Mouse (Mus musculus) granulocyte monocyte progenitor cell, adult 5-6 weeks (primary cell): ENCODE results near the gene Mkrn1. TPM values are rescaled to one million over a fixed set of nuclear protein-coding genes. Genes with fewer than 3 reads are reported as not detected.
"Not testable (repeated sequence)": the region's sequence is repeated elsewhere in the genome, so short reads cannot be mapped to it uniquely, and the experiment has no call there.

ENCODE experiments used
- ATAC-seq: replicated peaks from 2 replicates; pipeline ENCODE4 v1.8.0; 2016; ENCODE audit warnings: mild to moderate bottlenecking, moderate TSS enrichment, inconsistent platforms; ENCODE audit not compliant: poor library complexity, severe bottlenecking
- total RNA-seq, 2 experiments: library from RNA; stranded (forward) in 1 of 2; stranded (reverse) in 1 of 2; fragments of 200-712, 200-1000 nt in 1 of 2; fragments of >200 nt in 1 of 2; fragmentation: Nextera tagmentation in 1 of 2; gene quantifications; 2 replicates each; pipeline ENCODE4 v1.2.3; 2014 to 2017

The Mkrn1 gene
- 35.5 and 43.6 TPM in 2 replicates for total RNA-seq (2014; fragmentation: Nextera tagmentation)
- 27.1 and 32.9 TPM in 2 replicates for total RNA-seq (2017)

DNA sequence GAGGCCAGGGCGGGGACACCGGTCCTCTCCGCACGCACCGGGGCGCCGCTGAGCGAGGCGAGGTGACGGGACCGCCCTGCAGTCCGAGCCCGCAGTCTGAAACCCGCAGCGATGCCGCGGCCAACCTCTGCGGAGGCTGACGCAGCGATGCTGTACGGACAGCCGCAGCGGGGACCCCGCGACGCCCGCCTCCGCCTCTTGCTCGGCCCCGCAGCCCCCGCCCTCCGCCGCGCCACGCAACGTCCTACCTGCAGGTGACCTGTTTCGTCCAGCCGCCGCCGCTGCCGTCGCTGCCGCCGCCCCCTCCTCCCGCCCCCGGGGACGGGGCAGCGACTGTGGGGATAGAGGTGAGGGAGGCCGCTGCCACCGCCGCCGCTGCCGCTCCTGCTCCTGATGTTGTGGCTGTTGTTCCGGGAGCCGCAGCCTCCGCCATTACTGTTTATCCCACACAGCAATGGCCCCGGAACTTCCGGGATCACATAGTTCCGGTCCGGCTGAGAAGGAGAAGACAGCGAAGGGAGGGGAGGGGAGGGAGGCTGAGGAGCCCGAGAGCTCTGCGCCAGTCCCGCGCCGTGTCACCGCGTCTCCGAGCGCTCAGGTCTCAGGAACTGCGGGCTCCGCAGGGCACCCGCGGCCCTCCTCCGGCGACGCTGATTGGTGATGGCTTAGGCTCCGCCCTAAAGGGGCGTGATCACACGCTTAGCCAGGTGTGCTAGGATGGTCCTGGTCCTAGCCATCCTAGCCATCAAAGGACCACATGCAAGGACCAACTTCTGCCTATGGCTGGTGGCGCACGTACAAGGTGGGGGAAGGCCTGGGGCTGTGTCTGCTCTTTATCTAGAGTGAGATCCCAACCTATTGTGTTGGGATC is at the start of gene Mkrn1:
Mkrn1 (minus strand) TSS at position 612 of the 871 bp plus-strand sequence.
- ATAC-seq: peak; percentile 82

GRCm38 (mm10) chr6:39469427-39469826 is 49.2 kb upstream of the Mkrn1 start:
- ATAC-seq: peak; percentile 35

DNA sequence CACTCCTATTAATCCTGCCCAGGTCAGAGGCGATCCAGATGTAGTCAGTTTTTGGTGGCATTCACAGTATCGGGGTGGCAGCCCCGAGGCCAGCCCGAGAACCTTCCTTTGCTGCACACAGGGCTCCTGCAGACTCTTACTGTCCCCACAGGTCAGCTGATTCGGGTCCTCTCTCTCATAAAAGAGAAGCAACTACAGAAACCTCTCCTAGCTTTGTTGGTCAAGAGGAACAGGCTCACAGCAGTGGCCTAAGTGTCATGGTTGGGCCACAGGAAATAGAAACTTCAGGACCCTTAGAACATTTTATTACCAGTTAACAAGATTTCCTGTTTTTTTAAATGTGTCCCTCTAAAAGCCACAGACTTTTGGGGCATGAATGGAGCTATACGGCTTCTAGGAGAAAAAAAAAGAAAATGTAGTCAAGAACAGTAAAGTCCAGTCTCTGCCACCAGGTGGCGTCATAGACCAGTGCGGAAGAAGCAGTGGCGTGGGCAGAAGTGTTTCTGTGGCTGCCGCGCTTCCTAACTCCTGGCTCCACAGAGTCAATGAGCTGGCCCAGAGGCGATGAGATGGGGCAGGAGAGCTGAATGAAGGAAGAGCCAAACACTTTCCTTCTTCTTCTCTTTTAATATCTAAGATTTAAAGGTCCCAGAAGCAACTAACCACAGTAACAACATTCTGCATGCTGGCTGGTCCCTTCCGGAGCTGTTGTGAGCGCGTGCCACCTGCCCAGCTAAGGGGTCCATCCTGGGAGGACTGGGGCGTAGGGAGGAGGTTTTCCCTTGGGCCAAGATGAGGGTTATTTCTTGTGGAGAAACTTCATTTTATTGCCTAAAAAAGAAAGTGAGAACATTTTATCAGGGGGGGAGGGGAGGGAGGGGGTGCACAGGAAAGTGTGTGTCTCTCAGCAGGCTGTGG is 42.6 kb upstream of the Mkrn1 start:
- ATAC-seq: peak; percentile 97

- ATAC-seq: no peak
These were observed 39.8 kb upstream of the Mkrn1 start for GRCm38 (mm10) chr6:39460040-39460439.

DNA sequence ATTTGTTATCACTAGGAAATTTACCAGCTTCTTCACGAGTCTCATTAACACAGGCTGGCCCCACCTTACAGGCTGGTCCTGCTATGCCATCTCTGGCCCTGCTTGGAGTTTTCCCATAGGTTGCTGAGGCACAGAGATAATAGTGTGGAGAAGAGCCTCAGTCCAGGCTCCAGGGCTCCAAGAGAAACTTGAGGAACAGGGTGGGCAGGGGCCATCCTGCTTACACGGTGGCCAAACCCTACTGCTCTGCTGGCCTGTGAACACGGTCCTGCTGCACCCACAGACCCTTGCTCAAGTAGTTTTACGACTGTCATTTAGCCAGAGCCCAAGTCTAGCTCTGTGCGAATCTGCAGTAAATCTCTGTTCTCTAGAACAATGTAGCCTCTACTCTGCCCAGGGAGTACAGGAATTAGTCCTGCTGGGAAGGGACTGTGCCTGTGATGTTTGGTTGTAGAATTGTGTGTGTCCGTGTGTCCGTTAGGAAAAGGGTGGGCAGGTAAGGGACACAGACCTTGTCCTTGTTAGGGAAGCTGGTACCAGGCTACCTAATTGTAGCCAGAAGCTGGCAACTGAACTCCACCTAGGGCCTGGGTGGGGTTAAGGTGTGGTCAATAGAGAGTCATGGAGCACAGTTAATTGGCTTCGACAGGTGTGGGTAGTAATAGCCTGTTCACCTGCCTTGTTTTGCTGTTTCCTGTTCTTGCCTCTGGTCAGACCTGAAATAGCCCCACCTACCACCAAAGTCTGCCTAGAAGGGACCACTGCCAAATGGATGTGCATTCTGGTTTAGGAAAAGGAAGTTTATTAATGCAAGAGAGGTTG is 35.3 kb upstream of the Mkrn1 start:
- ATAC-seq: no peak

DNA sequence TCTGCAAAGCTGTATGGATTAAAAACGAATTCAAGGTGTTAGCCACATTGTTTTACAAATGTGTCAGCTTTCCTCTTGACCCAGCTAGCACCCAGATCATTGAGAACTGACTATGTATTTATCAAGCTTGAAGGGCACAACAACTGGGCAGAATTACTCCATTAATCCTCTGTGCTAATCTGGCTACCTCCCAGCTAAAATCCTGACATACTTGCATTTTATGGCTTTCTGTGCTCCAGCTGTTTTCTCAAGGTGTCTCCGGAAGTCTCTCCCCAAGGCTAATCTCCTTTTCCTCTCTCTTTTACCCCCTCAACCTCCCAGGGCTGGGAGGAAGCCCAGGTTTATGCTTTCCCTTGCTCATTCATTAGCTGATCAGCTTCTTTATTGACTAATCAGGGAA is 34.4 kb upstream of the Mkrn1 start:
- ATAC-seq: no peak

- no peak for ATAC-seq
These were observed 33.3 kb upstream of the Mkrn1 start for GRCm38 (mm10) chr6:39453564-39453963.

- peak; percentile 63 for ATAC-seq
These were observed 30.8 kb upstream of the Mkrn1 start for GRCm38 (mm10) chr6:39451033-39451432.

- no peak for ATAC-seq
These were observed 30.3 kb upstream of the Mkrn1 start for GRCm38 (mm10) chr6:39450580-39450979.

DNA sequence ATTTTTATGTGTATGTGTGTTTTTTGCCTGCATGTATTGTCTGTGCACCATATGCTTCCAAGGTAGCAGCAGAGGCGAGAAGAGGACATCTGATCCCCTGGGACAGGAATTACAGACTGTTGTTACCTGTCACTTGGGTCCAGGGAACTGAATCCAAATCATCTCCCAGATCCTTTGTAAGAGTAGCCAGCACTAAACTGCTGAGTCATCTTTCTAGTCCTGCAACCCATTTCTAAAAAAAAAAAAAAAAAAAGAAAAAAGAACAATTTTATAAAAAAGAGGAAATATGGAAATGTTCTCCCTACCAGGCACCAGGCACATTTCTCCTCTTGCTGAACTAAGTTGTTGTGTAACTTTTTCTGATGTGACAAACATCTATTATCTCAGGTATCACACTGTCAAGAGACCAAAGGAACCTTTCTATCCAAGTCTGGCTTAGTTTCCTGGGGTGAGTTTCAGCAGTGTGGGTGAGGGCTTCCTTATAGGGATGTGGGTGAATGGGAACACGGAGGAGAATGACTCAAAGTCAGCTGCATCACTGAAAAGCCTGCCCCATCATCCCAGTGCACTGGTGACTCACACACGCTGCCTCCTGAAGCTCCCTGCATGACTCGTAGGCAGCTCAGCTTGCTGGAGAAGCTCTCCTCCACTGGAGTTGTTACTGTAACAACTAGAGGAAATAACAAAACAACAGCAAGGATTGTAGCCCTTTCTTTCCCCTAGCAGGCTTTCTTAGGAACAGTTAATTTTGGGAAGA is 27.3 kb upstream of the Mkrn1 start:
- peak; percentile 81 for ATAC-seq

DNA sequence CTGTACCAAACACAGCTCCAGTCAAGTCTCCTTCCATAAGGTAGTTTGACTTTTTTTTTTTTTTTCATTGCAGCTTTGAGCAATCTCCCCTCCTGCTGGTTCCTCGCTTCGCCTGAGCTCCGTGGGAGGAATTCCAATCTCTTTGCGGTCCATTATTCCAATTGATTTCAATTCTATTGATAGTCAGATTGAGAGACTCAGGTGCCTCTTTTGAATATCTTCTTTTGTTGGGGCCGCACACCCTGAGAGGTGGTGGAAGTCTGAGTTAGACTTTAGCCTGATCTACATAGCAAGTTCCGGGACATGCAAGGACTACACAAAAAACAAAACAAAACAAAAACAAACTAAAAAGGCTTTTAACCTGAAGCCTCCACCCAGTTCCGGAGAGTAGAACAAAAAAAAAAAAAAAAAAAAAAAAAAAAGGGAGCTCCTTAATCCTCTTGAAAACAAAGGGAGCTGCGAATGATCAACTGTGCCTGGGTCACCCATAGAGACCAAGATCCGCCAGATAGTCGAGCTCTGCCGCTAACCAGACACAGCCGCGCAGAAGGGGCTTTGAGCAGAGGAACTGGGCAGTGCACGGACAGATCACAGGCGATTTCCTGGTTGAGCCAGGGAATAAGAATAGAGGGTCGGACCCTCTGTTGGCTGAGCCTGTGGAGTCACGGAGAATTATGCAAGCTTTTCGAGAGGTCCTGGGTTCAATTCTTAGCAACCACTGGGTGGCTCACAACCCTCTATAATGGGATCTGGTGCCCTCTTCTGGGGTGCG is 25.7 kb upstream of the Mkrn1 start:
- no peak for ATAC-seq

DNA sequence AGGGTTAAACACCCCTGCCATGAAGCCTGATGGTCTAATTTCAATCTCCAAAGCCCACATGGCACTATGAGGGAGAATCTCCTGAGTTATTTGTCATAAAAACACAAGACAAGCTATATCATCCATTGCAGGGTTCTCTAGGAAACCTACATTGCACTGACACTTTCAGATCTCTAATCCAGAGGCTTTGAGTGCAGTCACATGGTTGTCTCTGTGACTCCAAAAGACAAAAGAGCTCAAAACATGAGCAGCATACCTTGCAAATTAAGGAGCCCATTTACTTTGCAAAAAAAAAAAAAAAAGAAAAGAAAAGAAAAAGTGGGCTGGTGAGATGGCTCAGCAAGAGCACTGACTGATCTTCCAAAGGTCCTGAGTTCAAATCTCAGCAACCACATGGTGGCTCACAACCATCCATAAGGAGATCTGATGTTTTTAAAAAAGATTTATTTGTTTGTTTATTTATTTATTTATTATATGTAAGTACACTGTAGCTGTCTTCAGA is 22.6 kb upstream of the Mkrn1 start:
- no peak for ATAC-seq

DNA sequence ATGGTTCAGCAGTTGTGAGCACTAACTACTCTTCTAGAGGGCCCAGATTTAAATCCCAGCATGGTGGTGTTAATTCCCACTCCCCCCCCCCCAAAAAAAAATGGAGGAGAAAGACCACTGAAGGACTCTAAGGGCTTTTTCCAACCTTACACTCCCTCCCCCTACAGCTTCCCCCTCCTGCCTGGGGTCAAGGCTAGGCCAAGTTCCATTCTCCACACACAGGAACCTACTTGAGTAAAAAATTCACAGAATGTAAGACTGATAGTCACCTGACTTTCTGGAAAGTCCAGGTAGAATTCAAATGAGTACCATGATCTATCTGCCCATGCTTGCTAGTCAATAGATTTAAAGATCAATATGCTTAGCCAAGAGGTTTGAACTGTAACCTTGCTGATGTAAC is 19.9 kb upstream of the Mkrn1 start:
- no peak for ATAC-seq

GRCm38 (mm10) chr6:39437519-39437918 is 17.3 kb upstream of the Mkrn1 start:
- not testable (repeated sequence) for ATAC-seq

- no peak for ATAC-seq
These were observed 15.6 kb upstream of the Mkrn1 start for GRCm38 (mm10) chr6:39435875-39436274.

GRCm38 (mm10) chr6:39434886-39435492 is 14.7 kb upstream of the Mkrn1 start:
- no peak for ATAC-seq

GRCm38 (mm10) chr6:39434111-39434885 is 14.0 kb upstream of the Mkrn1 start:
- ATAC-seq: no peak
